ENCODE assay signal across 23 mouse cellular contexts in genomic region chr15:45872675-45873074, GRCm38 (mm10).
DNase-seq lines count a peak whose midpoint lies in the region; ATAC-seq and TF ChIP-seq lines count a peak whose summit lies in the region.
"Had no signal": no experiment of that assay in that cellular context is flagged by ENCODE, and none has a peak within 500 bp of the region (broad histone marks: within the 10 kb centered on the region; RNA-seq: fewer than 3 reads in every experiment).

No protein-coding gene starts in this region.

- no peaks in the 10 kb centered on the region for H3K9me3 ChIP-seq in midbrain, embryonic 11.5 days (ENCODE audit: control insufficient read depth, low read length)
- H3K9me3 ChIP-seq in midbrain, postnatal 0 days (ENCODE audit: low read length), result no peaks in the 10 kb centered on the region
- H3K9me3 ChIP-seq: G1E had no signal

- no peak for ATAC-seq in midbrain, embryonic 11.5 days (ENCODE audit: low FRiP score)
- ATAC-seq in midbrain, postnatal 0 days (ENCODE audit: low FRiP score), result no peak
- ATAC-seq: activated CD4-positive, CD25-positive, alpha-beta regulatory T cell, adult 4 months; CD4-positive, CD25-positive, alpha-beta regulatory T cell, adult 4 months; Patski had no signal

- WGBS in midbrain, embryonic 11.5 days, result 86% methylated on average over 2 of the region's 2 CpGs
- 93% methylated on average over 2 of the region's 2 CpGs for WGBS in midbrain, postnatal 0 days

- H3K27ac ChIP-seq in midbrain, embryonic 11.5 days (ENCODE audit: low read depth, low read length), result no peak overlapping the region
- H3K27ac ChIP-seq in midbrain, postnatal 0 days (ENCODE audit: low read depth, low read length), result no peak overlapping the region

- no peaks in the 10 kb centered on the region for H3K36me3 ChIP-seq in midbrain, embryonic 11.5 days (ENCODE audit: control insufficient read depth, insufficient read depth, low read length)
- H3K36me3 ChIP-seq in midbrain, postnatal 0 days (ENCODE audit: insufficient read depth, low read length), result no peaks in the 10 kb centered on the region
- H3K36me3 ChIP-seq: G1E had no signal

- H3K4me1 ChIP-seq in midbrain, embryonic 11.5 days (ENCODE audit: control insufficient read depth, insufficient read depth, low read length), result no peaks in the 10 kb centered on the region
- no peaks in the 10 kb centered on the region for H3K4me1 ChIP-seq in midbrain, postnatal 0 days (ENCODE audit: insufficient read depth, low read length)

- H3K4me3 ChIP-seq in midbrain, embryonic 11.5 days (ENCODE audit: low read depth, low read length), result no peak overlapping the region
- H3K4me3 ChIP-seq in midbrain, postnatal 0 days (ENCODE audit: low read depth, low read length), result no peak overlapping the region

- H3K27me3 ChIP-seq in midbrain, embryonic 11.5 days (ENCODE audit: control insufficient read depth, insufficient read depth, low read length), result no peaks in the 10 kb centered on the region
- no peaks in the 10 kb centered on the region for H3K27me3 ChIP-seq in midbrain, postnatal 0 days (ENCODE audit: insufficient read depth, low read length)
- H3K27me3 ChIP-seq: CH12.LX, Patski had no signal

- no peak overlapping the region for H3K9ac ChIP-seq in midbrain, embryonic 11.5 days (ENCODE audit: low read length)
- no peak overlapping the region for H3K9ac ChIP-seq in midbrain, postnatal 0 days (replicated peaks; ENCODE audit: low read length, poor library complexity, severe bottlenecking)

- H3K4me2 ChIP-seq in midbrain, embryonic 11.5 days, result no peak overlapping the region
- no peak overlapping the region for H3K4me2 ChIP-seq in midbrain, postnatal 0 days (ENCODE audit: low read depth, low read length, poor library complexity, severe bottlenecking)

- no peak for TF ChIP-seq CTCF in midbrain, postnatal 0 days (IDR thresholded peaks at IDR 0.05)

- DNase-seq in midbrain, embryonic 11.5 days (ENCODE audit: low spot score, missing footprints), result peak; percentile 66
- no peak for DNase-seq in midbrain, postnatal 0 days (ENCODE audit: low spot score)
- DNase-seq in ES-CJ7 (ENCODE audit: low read depth, low spot score) (peak; percentile 3), ZHBTc4 (ENCODE audit: low read depth, low spot score) (peak; percentile 9)
- DNase-seq in layer of hippocampus, postnatal 10 days (ENCODE audit: low spot score in 2 of 2), result no peak
- no peak for DNase-seq in cerebellum, adult 18-20 months
- DNase-seq: adrenal gland, adult 2 months; adrenal gland, adult 8-10 months; adrenal gland, postnatal 10 days; adrenal gland, postnatal 14 days; adrenal gland, postnatal 25 days; adrenal gland, postnatal 36 days; B cell, adult 2 months; cerebellum, adult 11 months; cerebellum, adult 11-12 months; cerebellum, adult 2 months; cerebellum, adult 8-10 months; cerebellum, adult 9-10 months had no signal

Comparison
In these comparisons a context has a peak if more than half of its experiments do, and no peak if none do; other contexts are left out.
1. DNase-seq: peak in midbrain, embryonic 11.5 days (single experiment), ES-CJ7 (single experiment) and ZHBTc4 (single experiment); none in midbrain, postnatal 0 days (single experiment), layer of hippocampus, postnatal 10 days (0 of 2) and cerebellum, adult 18-20 months (0 of 2).